Mouse (Mus musculus) G1E-ER4 (cell line): ENCODE measurements around the gene Usp12. TPM values are rescaled to one million over a fixed set of nuclear protein-coding genes. Genes with fewer than 3 reads are reported as not detected.

Experiments
- GATA1 ChIP-seq: IDR thresholded peaks from one replicate; pipeline ENCODE4 v1.8.0; 2012; ENCODE audit warnings: low read length, inconsistent platforms
- polyA plus RNA-seq: library from polyadenylated mRNA; stranded (reverse); fragments of >175 nt; gene quantifications from 2 replicates; pipeline ENCODE4 v1.2.3, GENCODE M21; 2012

Gene Usp12
- polyA plus RNA-seq, 1 experiment, result 7.7 TPM

DNA sequence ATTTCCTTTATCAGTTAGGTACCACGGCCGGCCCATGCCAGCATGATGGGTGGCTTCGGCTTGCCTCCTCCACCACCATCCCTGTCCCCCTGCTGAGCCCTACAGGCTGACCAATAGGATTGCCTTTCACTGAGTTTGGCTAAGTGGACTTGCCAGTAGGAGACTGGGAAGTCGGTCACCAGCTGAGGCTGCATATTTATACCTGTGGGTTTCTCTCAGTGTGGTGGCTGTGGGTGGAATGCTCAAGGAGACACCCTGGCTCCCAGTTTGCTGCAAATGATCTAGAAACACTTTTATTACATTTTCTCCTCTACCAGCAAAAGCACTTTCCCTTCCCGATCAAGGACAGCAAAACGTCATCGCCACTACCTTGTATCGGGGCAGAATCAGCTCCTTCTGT is 22.8 kb upstream of the Usp12 start:
- no peak for TF ChIP-seq GATA1

DNA sequence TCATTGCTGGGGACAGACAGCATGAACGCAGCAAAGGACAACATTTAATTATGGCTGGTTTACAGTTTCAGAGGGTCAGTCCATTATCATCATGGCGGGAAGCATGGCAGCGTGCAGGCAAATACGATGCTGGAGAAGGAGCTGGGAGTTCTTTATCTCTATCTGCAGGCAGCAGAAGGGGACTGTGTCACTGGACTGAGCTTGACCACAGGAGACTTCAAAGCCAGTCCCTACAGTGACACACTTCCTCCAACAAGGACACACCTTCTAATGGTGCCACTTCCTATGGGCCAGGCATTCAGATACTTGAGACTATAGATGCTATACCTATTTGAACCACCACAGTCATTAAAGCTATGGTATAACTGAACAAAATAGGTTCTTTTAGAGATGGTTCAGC is 20.6 kb upstream of the Usp12 start:
- TF ChIP-seq GATA1, result no peak

DNA sequence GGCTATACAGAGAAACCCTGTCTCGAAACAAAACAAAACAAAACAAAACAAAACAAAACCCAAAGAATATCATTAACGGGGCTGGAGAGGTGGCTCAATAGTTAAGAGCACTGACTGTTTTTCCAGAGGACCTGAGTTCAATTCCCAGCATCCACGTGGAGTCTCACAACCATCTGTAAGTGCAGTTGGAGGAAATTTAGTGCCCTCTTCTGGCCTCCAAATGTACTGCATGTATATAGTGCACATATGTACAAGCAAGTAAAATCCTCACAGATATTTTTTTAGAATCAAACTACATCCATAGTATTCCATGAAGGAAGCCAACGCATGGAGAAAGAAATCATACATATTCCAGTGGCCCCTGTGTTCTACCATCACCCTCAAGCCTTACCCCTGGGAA is 18.6 kb upstream of the Usp12 start:
- no peak for TF ChIP-seq GATA1

DNA sequence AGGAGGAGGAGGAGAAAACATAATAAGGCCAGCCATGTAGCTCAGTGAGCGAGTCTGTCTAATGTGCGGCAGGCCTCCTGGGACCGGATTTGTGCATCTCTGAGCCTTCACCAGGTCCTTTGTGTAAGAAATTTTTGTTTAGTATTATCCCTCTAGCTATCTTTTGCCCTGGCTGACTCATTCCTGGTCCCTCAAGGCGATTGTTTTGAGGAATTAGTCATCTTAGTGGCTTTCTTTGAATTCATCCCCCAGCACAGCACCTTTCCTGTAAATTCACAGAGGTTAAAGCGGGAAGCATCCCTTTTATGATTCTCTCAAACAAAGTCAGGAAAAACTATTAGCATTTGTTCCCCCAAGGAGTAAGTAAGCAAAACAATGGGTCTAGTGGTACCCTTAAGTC is 18.1 kb upstream of the Usp12 start:
- TF ChIP-seq GATA1, result no peak

DNA sequence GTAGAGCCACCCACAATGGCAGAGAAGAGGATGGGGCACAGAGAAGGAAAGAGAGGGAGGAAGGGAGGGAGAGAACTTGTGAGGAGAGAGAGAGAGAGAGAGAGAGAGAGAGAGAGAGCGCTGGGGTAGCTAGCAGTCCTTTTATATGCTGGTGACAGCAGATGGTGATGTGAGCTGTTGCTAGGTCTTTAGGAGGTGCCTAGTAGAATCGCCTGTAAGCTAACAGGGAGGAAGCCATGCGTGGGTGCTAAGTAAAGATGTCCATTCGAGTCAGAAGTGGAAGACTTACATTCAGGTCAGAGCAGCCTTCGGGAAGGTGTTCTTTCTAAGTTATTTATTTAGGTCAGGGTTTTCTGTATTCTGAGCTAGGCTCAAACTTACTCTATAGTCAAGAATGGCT is 15.1 kb upstream of the Usp12 start:
- no peak for TF ChIP-seq GATA1

DNA sequence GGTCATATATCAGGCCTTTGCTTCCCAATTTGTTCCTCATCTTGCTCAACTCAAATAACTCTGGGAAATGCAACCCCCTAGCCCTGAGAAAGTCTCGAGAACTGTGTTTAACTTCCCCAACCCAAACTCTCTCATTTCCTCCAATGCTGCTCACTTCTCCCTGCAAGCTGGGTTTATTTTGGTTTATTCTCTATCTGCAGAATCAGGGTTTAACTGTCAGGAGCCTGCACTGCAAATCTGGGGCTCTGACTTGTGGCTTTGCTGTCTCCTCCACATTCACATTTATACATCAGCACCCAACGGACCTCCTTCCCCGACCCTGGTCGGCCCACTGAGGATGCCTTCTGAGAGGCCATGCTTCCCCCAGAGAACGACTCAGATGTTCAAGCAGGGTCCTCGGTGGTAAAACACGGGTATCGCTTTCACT is 11.2 kb upstream of the Usp12 start:
- TF ChIP-seq GATA1, result no peak

DNA sequence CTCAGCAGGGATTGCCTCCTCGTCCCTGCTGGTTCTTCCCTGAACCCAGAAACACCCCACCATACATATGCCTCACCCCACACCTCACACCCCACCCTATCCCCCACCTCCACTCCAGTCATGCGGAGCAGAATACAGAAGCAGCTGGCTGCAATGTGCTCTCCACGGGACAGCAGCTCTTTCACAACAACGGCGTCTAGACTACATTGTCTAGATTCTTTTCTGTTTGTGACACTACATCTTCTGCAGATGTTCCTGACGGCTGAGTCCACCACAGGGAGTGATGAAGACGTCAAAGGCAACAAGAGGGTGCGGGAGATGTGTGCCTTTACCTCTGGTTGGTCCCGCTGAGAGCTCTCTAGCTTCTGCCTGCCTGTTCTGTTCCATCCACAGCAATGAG is 3.2 kb upstream of the Usp12 start:
- no peak for TF ChIP-seq GATA1

DNA sequence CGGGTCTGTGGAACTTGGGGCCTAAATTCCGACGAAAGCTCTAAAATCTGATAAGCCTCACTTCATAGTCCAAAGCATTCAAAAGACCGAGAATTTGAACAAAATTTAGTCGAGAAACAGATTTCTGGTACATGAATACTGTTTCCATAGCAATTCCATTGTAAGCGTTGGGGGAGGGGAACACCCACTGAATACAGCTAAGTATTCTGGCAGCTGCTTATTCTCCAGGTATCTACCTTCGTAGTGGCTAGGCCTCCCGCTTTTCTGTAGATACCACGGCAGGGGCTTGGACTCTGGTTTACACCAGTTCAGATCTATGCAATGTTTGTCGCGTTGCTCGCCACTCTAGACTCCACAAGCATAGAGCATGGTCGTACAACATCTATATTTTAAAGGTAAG is 922 bp upstream of the Usp12 start:
- no peak for TF ChIP-seq GATA1

DNA sequence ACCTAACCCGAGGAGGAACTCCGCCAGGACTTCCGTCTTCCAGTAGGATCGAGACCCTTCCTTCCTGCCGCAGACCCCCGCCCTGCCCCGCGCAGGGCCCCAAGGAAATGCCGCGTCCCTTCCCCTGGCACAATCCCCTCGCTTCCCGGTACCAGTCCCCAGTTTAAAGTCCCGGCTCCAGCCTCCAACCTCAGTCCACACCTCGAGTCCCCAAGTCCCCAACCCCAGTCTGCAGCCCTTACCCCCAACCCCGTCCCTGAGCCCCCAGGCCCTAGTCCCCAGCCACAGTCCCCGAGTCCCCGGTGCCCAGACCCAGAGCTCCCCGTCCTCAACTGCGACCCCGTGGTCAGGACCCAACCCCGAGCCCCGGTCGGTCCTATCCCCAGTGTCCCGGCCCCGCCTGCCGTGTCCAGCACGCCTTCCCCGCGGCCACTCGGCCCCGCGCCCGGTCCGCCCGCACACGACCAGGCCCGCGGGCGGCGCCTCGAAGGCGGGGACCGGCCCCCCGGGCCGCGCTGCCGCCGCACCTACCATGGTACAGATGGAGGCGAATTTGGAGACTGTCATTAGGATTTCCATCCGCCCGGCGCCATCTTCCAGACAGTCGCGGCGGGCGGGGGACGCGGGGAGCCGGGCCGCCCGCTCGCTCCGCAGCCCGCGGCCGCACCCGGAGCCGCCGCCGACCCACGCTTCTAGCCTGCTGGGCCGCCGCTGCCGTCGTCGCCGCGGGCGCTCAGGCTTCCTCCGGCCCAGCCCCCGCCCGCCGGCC is 538 bp downstream of the Usp12 start:
- TF ChIP-seq GATA1, result no peak

DNA sequence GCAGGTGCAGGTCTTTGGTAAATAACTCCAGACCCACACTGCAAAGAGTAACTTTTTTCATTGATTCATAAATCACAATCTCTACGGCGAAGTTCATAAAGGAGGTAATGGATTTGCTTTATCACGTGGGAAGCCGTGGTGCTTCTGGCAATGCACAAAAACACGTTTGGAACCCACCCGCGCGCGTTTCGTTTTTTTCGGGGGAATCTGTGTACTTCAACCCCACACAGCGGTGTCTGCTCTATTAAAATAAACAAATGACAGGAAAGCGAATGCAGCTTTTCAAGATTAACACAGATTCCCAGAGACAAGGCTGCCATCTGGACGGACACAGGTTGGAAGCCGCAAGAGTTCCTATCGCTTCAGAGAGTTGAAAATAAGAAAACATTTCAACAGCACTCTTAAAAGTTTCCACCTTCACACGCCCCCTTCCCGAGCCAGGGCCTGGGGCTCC is 1.1 kb downstream of the Usp12 start:
- TF ChIP-seq GATA1, result no peak

DNA sequence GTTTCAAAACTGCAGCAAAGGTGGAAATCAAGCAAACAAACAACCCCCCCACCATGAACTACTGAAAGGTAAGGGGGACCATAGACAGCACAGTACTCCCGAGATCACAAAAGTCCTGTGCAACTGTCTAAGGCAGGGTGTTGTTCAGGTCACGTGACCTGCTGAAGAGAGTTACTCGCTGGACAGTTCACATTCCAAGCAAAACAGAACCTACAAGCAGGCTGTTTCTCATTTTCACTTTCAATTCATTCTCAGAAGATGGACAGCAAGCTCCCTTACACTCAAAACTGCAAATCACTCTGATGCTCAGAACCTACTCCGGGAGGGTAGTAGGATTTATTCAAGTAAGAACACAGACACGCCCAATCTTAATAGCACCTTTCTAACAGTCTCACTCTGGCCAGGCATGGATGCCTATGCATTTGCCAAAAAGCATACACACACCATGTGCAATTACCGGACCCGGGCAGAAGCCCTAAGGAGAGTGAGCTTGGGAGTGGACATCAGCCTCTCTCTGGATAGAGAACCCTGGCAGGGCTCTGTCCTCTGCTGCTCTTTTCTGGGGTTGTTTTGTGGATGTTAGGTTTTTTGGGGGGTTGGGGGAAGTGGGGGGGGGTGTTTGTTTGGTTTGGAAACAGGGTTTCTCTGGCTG is 2.5 kb downstream of the Usp12 start:
- TF ChIP-seq GATA1, result no peak

DNA sequence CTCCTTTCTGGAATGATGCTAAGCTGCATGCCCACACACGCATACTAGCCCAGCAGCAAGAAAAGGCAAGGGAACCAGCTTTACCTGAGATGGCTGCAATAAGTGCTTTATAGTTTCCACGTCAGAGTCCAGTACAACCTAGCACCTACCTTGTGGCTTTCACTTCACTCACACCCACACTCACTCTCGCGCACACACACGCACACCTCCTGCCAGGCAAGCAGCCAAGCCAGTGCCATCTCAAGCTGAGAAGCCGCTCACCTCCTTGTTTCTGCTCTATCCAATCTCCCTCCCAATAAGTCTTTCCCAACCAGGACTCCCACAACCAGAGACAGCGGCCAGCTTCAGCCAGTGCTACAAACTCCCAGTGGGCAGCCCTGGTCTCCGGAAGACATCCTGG is 3.9 kb downstream of the Usp12 start:
- TF ChIP-seq GATA1, result no peak

DNA sequence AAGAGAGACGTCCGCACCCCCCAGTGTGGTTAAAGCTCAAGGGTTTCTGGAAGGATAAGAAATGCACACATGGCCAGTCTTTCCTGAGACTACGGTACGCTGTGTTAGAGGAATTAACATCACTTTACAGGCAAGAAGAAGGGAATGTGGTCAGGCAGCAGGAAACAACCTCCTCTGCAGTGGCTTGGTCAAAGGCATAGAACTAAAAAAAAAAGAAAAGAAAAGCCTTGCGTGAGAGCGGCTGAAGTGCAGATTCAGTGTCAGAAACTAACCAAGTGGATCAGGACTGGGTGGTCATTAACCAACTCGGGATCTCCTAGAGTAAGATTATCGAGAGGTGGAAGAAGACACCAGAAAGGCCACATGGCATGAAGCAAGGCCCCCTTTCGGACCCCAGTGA is 5.4 kb downstream of the Usp12 start:
- no peak for TF ChIP-seq GATA1

DNA sequence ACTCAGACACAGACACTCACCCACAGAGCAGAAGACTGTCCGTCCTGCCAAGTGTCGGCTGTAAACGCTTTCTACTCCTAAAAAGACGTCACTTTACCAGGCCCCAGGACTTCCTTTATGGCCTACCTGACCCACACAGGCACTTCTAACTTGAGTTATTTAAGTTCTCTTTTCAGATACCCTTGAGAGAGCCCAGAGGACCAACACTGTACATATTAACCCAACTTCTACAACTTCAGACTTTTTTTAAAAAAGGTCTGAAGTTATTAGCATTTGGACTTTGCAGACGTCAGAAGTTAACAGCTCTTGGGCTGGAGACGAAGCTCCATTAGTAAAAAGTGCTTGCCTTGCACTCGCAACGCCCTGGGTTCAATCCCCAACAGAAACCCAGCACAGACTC is 8.7 kb downstream of the Usp12 start:
- TF ChIP-seq GATA1, result no peak

DNA sequence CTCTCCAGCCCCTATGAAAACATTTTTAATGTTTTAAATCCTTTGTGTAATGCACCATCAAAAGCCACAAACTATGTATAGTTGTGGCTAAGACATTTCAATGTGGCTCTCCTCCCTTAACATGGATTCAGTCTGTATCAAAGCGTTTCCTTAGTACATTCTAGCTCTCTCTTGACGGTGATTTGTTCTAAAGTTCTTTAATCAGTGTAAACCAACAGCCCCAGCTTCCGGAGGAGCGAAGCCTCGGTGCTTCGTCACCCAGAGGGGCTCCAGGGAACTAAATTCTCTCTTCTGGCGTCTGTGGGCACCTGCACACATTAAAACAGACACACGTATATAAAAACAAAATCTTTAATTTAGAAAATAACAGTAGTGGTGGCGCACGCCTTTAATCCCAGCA is 10.9 kb downstream of the Usp12 start:
- TF ChIP-seq GATA1, result no peak

DNA sequence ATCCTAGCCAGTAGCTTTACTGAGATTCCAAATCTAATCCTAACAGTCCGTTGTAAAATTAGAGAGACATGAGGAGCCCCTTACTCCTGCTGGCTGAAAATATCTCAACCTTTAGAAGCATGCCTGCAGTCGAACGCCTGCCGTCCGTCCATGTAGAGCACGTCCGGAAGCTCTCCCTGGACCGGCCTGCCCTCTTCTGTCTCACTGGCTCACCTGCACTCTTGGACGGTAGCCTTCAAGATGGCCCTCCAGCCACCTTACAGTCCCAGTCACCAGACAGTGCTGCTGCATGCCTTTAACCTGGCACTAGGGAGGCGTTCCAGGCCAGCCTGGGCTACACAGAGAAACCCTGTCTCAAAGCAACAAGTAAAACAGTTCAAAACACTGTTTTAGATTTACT is 11.5 kb downstream of the Usp12 start:
- TF ChIP-seq GATA1, result no peak

DNA sequence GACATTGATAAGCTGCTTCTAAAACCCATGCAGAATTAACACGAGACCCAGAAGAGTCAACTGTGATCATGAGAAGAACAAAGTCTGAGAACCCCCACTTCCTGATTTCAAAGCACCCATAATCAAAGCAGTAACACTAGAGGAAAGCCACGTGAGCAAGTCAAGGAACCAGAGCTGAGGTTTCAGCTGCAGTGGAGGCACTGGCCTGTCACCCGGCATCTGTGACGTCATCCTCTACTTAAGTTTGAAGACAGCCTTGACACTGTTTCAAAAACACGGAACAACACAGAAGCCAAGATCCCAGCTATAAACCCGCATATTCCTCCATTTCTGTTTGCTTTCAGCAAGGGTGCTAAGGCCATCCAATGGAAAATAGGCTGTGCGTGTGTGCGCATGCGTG is 13.1 kb downstream of the Usp12 start:
- TF ChIP-seq GATA1, result no peak

DNA sequence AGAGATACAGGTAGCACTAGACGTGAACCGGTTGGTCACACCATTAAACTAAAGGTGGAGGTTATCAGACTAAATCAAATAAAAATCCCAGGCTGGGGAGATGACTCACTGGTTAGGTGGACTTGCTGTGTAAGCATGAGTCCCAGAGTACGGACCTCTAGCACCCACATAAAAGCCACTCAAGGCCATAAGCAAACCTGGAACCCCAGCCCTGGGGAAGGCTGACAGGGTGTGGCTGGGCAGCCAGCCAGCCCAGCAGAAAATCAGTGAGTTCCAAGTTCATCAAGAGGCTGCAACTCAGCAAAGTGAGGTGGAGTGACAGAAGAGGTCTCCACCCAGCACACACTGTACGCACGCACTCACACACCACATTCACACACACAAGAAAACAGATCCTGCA is 14.9 kb downstream of the Usp12 start:
- TF ChIP-seq GATA1, result no peak
